Mouse (Mus musculus) frontal cortex, postnatal 14 days (tissue): ENCODE data around the gene Pfkfb4.

ENCODE experiments used
- DNase-seq, 2 experiments: peaks; one replicate each; pipeline ENCODE4 v3.0.0; 2022; ENCODE audit warnings: low spot score in 2 of 2

Gene Pfkfb4

DNA sequence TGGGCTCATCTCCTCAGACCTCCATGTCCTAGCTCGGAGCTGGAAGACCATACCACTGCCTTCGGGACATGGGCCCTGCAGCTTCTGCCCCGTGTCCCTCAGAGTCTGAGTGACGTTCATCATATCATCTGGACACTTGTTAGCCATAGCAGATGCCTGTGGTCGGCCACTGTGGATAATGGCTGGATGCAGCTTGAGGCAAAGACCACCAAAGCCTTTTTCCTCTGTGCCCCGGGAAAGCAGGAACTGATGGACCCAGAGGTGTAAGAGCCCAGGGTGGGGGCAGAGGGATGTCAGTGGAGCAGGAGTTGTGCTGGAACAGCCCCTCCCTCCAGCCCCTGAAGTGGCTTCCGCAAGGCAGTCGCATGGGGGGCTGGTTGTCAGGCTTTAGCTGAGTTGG is 40.1 kb downstream of the Pfkfb4 start:
- DNase-seq: no peak

DNA sequence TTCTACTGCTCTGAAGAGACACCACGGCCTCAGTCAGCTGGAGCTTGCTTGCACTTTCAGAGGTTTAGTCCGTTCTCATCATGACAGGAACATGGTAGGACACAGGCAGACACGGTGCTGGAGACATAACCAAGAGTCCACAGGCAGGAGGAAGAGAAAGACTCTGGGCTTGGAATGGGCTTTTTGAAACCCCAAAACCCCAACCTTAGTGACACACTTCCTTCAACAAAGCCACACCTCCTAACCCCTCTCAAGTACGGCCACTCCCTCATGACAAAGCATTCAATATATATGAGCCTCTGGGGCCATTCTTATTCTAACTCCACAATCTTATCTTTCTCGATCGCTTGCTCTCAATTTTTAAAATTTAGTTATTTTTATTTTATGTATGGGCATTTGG is 40.9 kb downstream of the Pfkfb4 start:
- no peak for DNase-seq

GRCm38 (mm10) chr9:109038086-109038895 is 46.7 kb downstream of the Pfkfb4 start, which contains the start of gene Shisa5:
Gene Shisa5, plus strand, starts transcription at chr9:109038565.
- DNase-seq: peak in 1 of 2 experiments; percentile 26

- peak in 1 of 2 experiments; percentile 3 for DNase-seq
Measured at GRCm38 (mm10) chr9:109038901-109039364, 47.4 kb downstream of the Pfkfb4 start.

DNA sequence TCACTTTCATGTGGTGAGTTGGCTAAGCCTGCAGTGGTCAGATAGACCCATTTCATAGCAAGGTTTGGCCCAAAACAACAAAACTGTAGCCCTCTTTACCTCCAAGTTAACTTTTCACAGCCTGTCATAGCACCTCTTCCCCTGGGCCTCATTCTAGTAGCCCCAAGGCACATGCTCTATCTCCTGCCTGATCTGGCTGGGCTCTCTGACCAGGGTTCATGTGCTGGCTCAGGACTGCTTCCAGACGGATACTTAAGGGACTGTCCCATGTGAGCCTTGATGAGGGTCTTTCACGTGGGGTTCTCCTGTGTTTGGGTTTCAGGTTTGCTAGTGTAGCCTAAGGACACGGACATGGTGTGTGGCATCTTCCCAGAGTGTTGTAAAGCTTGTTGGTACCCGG is 48.1 kb downstream of the Pfkfb4 start:
- no peak for DNase-seq

DNA sequence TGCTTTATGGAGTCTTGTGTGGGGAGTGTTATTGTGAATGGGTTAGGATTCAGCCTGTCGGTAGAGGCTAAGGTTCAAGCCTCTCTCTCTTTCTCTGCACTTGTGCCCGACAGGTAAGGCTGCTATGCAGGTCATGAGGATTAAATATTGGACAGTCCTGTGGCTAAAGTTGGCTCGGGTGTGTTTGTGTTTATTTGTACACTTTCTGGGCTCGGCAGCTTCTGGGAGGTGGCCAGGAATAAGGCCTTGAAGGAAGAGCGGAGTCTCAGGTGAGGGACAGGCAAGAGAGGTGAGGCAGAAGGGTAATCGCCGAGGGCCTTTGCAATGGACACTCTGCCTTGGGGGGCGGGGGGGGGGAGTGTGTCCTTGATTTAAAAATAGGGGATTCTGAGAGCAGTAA is 48.6 kb downstream of the Pfkfb4 start:
- no peak for DNase-seq

- DNase-seq: no peak
Measured at GRCm38 (mm10) chr9:109040906-109041305, 49.3 kb downstream of the Pfkfb4 start.

DNA sequence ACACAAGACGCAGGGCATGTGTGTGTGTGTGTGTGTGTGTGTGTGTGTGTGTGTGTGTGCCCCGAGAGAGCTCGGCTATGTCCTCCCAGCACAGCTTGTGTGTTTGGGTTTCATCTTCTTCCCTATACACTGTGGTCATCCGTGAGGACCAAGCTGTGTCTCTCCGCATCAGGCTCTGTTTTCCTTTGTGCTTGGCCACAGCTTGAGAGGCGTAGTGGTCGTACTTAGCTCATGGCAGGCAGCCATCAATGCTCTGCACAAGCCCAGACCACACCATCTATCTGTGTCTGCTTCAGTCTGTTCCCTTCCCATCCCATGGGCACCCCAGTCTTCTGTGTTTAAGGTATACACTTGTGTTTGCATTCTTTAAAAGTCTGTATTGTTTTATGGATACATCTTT is 49.8 kb downstream of the Pfkfb4 start:
- DNase-seq: peak in 1 of 2 experiments; percentile 2

DNA sequence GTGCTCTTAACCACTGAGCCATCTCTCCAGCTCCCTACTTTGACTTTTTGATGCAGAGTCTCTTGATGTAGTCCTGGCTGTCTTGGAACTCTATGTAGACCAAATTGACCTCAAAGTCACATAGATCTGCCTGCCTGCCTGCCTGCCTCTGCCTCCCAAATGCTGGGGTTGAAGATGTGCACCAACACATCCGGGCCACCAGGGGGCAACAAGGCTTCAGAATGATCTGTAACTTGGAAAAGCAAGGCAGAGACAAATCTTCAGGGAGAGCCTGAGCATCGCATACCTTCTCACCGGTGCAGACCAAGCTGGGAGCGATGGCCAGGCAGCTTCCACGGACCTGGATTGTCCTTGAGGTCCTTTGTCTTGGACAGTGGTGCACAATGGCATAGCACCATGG is 54.7 kb downstream of the Pfkfb4 start:
- peak in 1 of 2 experiments; percentile 40 for DNase-seq

- no peak for DNase-seq
Measured at GRCm38 (mm10) chr9:109049316-109049715, 57.7 kb downstream of the Pfkfb4 start.

DNA sequence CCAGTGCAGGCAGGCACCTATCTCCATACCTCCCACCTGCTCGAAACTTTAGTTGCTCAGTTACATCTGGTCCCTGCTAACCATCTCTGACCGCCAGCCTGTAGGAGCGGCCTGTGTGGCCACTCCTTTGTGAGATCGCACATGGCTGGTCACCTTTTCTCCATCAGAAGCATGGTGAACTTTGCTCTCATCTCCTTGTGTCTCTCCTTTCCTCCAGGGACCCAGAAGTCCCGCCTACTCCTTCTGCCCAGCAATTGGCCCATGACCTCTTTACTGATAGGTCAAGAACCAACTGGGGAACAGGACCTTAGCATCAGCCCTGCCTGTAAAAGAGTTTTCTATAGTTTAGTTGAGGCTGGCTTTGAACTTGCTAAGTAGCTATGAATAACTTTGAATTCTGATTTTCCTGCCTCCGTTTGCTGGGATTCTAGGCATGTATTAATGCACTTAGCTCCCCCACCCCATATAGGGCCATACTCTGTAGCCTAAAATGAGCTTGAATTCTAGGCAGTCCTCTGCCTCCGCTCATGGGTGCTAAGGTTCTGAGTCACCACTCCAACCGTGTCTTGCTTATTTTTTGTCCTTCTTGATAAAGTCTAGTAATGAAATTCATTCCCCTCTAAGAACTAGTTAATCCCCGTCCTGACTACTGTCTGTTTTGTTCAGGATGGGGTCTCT is 58.6 kb downstream of the Pfkfb4 start:
- DNase-seq: peak in 1 of 2 experiments; percentile 1

DNA sequence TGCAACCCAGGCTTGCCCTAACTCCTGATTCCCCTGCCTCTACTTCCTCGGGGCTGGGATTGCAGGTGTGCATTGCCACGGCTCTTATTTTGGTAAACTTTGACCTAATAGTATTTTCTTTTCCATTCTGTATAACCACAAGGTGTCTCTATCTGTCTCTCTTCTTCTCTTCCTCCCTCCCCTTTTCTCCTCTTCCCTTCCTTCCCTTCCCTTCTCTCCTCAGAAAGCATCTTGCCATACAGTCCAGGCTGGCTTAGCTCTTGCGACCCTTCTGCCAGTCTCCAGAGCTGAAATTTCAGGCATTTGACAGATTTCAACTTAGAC is 59.1 kb downstream of the Pfkfb4 start:
- DNase-seq: peak in 1 of 2 experiments; percentile 1

DNA sequence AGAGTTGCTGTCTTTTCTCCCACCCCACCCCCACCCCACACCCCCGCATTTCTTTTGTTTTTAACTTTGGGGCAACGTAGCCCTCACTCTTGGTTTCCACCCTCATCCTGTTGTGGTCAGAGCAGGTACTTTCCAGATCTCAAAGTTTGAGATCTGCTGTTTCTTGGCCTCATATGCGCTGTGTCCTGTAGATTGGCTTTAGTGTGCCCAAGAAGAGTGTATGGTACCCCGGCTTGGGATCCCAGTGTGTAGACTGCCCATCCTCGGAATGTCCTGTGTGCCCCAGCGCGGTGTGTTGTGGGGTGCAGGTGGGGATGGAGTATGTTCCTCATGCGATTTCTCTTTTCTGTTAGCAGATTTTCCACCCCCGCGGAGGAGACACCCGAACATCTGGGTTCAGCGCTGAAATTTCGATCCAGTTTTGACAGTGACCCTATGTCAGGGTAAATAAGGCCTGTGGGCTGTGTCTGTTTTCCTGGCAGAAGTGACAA is 59.5 kb downstream of the Pfkfb4 start:
- peak in 1 of 2 experiments; percentile 1 for DNase-seq

DNA sequence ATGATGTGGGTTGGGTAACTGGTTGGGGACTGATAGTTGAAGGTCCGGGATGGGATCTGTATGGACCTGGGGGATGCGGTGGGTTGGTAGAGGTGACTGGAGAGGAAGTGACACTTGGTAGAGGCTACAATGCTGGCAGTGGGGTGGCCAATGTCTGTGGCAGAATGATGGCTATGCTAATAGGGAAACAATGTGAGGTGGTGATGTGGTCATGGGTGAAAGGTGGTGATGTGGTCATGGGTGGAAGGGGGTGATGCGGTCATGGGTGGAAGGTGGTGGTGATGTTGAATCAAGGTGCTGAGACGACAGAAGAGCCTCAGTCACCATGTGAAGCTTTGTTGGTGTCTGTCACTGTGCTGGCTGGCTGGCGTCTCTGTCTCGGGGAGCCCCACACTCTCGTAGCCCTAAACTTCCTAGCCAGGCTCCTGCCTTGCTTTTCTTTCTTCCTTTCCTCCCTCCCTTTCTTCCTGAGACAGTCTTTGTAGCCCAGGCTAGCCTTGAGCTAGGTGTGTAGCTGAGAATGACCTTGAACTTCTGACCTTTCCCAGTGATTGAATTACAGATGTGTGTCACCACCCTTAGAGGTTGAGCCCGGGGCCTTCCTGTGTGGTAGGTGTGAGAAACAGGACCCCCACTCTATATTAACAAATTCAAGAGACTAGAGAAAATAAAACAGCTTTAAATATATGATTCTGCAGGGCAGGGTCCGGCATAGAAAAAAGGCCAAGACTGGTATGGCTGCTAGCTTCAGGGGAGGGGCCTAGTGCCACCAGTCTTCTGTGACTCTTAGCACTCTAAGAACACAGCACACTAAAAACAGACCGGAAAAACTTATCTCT is 60.3 kb downstream of the Pfkfb4 start:
- DNase-seq: peak in 1 of 2 experiments; percentile 2

DNA sequence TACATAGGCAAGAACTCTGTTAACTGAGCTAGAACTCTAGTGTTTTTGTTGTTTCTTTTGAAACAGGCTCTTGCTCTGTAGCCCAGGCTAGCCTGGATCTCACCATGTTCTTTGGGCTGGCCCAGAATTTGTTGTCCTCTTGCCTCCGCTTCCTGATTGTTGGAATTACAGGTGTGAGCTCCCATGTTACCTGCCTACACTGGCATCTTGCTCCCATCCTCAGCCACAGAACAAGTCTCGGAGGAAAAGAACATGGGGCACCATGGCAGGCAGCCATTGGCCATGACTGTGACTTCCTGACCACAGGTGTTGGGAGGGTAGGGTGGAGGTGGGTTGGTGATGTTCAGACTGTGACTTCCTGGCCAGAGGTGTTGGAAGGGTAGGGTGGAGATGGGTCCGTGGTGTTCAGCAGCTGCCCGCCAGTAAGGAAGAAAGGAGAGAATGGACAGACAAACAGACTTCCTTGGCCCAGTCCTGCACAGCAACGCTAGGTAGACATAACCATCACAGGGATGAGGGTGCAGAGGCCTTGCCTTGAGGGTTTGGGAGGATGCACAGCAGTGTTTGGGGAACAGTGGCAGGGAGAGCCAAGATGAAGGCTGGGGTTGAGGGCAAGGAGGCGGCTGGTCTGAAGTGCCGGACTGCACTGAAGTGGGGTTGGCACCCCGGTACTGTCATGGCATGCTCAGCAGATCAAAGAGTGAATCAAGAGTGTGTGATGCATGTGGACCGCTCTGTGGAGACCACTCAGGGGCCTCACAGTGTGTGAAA is 61.1 kb downstream of the Pfkfb4 start:
- DNase-seq: peak in 1 of 2 experiments; percentile 2

GRCm38 (mm10) chr9:109053366-109053765 is 61.8 kb downstream of the Pfkfb4 start:
- peak in 1 of 2 experiments; percentile 2 for DNase-seq

GRCm38 (mm10) chr9:109053851-109054250 is 62.3 kb downstream of the Pfkfb4 start:
- DNase-seq: peak in 1 of 2 experiments; percentile 1

- peak; percentile 61 to 69 for DNase-seq
Measured at GRCm38 (mm10) chr9:109054712-109055111, 63.1 kb downstream of the Pfkfb4 start.

DNA sequence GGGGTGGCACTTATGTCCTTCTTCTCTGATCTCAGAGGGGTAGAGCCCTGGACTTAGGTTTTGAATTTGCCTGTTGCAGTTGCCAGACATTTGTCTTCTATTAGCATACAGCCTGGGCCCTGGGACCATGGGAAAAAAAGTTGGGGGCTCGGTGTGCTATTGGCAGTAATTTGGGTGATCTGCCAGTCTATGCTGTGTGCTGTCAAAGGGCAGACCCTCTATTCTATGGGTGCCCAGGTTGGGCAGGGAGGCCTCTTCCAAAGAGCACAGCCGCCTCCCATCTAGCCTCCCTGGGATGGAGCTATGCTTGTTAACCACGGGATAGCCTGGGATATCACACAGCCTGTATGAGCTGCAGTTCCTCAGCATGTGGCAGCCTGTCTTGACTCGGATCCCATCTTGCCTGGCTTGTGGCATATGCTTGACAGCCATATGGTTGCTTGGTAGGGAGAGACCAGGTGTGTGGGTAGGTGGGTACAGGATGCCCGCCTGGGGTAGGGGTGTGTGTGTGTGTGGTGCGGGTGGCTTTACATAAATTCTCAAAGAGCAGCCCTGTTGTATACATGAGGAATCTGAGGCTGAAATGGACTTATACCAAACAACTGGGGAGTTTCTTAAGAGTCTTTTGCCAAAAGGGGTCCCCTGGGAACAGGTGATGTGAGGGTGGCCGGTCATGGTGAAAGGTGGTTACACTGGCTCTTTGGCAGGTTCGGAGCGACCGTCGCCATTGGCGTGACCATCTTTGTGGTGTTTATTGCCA is 63.9 kb downstream of the Pfkfb4 start:
- DNase-seq: peak in 1 of 2 experiments; percentile 5

GRCm38 (mm10) chr9:109056081-109056690 is 64.6 kb downstream of the Pfkfb4 start:
- no peak for DNase-seq
